Comparison of ENCODE assay signal across 8 mouse cellular contexts in genomic region chrX:85646204-85646777, GRCm38 (mm10).
A peak's percentile ranks its signal among the peaks of the same experiment; 100 is the strongest.
DNase-seq lines count a peak whose midpoint lies in the region; ATAC-seq lines count a peak whose summit lies in the region.

No protein-coding gene starts in this region.

- ATAC-seq in common myeloid progenitor, adult 5-6 weeks (replicated peaks; ENCODE audit: low read depth, poor library complexity, severe bottlenecking): peak; percentile 68

- intact Hi-C loops in gastrocnemius, postnatal 36 days (cut with DNase I): loop anchor here (10.0 kb wide), 1 partner anchor 151 kb away; no protein-coding TSS in a partner anchor

- WGBS in large intestine, adult 2 months: 37% methylated on average over 8 of the region's 8 CpGs

- peak; percentile 9 for DNase-seq in gastrocnemius, adult 18-20 months (ENCODE audit: low spot score)
- no peak for DNase-seq in gastrocnemius, postnatal 36 days
- peak; percentile 3 to 11 for DNase-seq in right cerebral cortex, adult 2 months (ENCODE audit: low spot score in 2 of 2)
- DNase-seq in right cerebral cortex, postnatal 4 days: no peak
- peak; percentile 3 for DNase-seq in large intestine, adult 2 months (ENCODE audit: low read depth, low spot score)
- DNase-seq in retina, adult 2 months (ENCODE audit: low read depth, low spot score): peak; percentile 20
- no peak for DNase-seq in ovary, postnatal 36 days (ENCODE audit: low spot score)

Comparison
In these comparisons a context has a peak if more than half of its experiments do, and no peak if none do; other contexts are left out.
1. DNase-seq: peak in gastrocnemius, adult 18-20 months (single experiment), right cerebral cortex, adult 2 months (2 of 2), large intestine, adult 2 months (single experiment) and retina, adult 2 months (single experiment); none in gastrocnemius, postnatal 36 days (0 of 2), right cerebral cortex, postnatal 4 days (single experiment) and ovary, postnatal 36 days (single experiment).